Mouse (Mus musculus): Measurements from ENCODE around the gene Cd3g.

DNA sequence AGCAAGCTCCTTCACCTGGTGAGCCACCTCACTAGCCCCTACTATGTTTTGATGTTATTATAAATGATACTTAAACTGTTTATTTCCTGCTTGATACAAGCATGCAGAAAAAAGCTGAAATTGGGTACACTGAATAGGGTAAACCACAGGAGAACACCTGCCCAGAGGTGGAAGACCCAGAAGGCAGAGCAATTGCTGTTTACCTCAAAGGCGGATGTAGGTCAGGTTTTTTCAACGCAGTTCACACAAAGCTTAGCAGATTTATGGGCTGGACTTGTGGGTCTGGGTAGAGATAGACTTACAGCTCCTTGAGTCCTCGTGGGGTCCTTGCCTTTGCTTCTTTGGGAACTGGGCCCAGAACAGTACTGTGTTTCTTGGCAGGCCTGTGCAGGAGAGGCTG, 35.6 kb upstream of the Cd3g start:
- TF ChIP-seq NANOG (IDR thresholded peaks at IDR 0.05; ENCODE audit: borderline replicate concordance, low read length), result no peak
- TF ChIP-seq CTCF (conservative IDR thresholded peaks at IDR 0.05; ENCODE audit: low read length), result no peak
